Comparison of ENCODE assay signal across 10 mouse cellular contexts in genomic region chr9:63650905-63651304, GRCm38 (mm10). TPM values are rescaled to one million over a fixed set of nuclear protein-coding genes. Genes with fewer than 3 reads are reported as not detected.
DNase-seq lines count a peak whose midpoint lies in the region; ATAC-seq and TF ChIP-seq lines count a peak whose summit lies in the region.
"Had no signal": no experiment of that assay in that cellular context is flagged by ENCODE, and none has a peak within 500 bp of the region (broad histone marks: within the 10 kb centered on the region; RNA-seq: fewer than 3 reads in every experiment).

No protein-coding gene starts in this region.

- peak; percentile 49 for DNase-seq in cerebellum, adult 11 months
- DNase-seq in cerebellum, adult 9-10 months: no peak
- DNase-seq in right cerebral cortex, adult 18-20 months: peak; percentile 43
- DNase-seq in right cerebral cortex, postnatal 14 days: no peak
- no peak for DNase-seq in heart, postnatal 0 days (ENCODE audit: low spot score)
- DNase-seq in frontal cortex, adult 2 months (ENCODE audit: extremely low spot score in 1 of 2, low spot score in 1 of 2): no peak
- DNase-seq in urinary bladder, postnatal 14 days (ENCODE audit: low spot score): no peak

- 81% methylated on average over 14 of the region's 14 CpGs for WGBS in heart, postnatal 0 days
- WGBS in stomach, embryonic 16.5 days: 88% methylated on average over 14 of the region's 14 CpGs

- peaks cover 44% of the 10 kb centered on the region for H3K36me3 ChIP-seq in heart, postnatal 0 days (replicated peaks; ENCODE audit: control insufficient read depth, insufficient read depth, low read length)
- peaks cover 7% of the 10 kb centered on the region; the same call in 1 of the 2 replicates for H3K36me3 ChIP-seq in stomach, embryonic 16.5 days (ENCODE audit: control insufficient read depth, insufficient read depth, low read length)

- TF ChIP-seq CTCF in heart, postnatal 0 days (IDR thresholded peaks at IDR 0.05; ENCODE audit: low read depth): no peak

- no peaks in the 10 kb centered on the region for H3K9me3 ChIP-seq in heart, postnatal 0 days (replicated peaks; ENCODE audit: control insufficient read depth, low read length)
- H3K9me3 ChIP-seq in stomach, embryonic 16.5 days (replicated peaks; ENCODE audit: control insufficient read depth, low read length): no peaks in the 10 kb centered on the region

- H3K27ac ChIP-seq in heart, postnatal 0 days (ENCODE audit: low read depth): peak overlapping the region; percentile 43; the same call in 1 of the 2 replicates
- peak overlapping the region; percentile 58; the same call in 1 of the 2 replicates for H3K27ac ChIP-seq in stomach, embryonic 16.5 days (ENCODE audit: low read length)

- H3K9ac ChIP-seq in heart, postnatal 0 days (replicated peaks; ENCODE audit: low read depth, low read length): no peak overlapping the region
- H3K9ac ChIP-seq in stomach, embryonic 16.5 days (ENCODE audit: low read length): no peak overlapping the region

- no peak for ATAC-seq in heart, postnatal 0 days (ENCODE audit: insufficient read depth, low read depth)
- ATAC-seq in stomach, embryonic 16.5 days (ENCODE audit: insufficient read depth, low FRiP score): no peak

- TF ChIP-seq EP300 in heart, postnatal 0 days (IDR thresholded peaks at IDR 0.05; ENCODE audit: low read depth): no peak

- H3K27me3 ChIP-seq in heart, postnatal 0 days (ENCODE audit: control insufficient read depth, insufficient read depth, low read length): no peaks in the 10 kb centered on the region
- H3K27me3 ChIP-seq in stomach, embryonic 16.5 days (ENCODE audit: control insufficient read depth, insufficient read depth, low read length): no peaks in the 10 kb centered on the region

- H3K4me2 ChIP-seq in heart, postnatal 0 days (ENCODE audit: low read depth, low read length): no peak overlapping the region
- no peak overlapping the region for H3K4me2 ChIP-seq in stomach, embryonic 16.5 days (ENCODE audit: low read depth, low read length)

- H3K4me1 ChIP-seq in heart, postnatal 0 days (ENCODE audit: control insufficient read depth, insufficient read depth): peaks cover 10% of the 10 kb centered on the region
- H3K4me1 ChIP-seq in stomach, embryonic 16.5 days (ENCODE audit: control insufficient read depth, insufficient read depth, low read length): peaks cover 37% of the 10 kb centered on the region

- no peak overlapping the region for H3K4me3 ChIP-seq in heart, postnatal 0 days (ENCODE audit: low read depth, low read length)
- no peak overlapping the region for H3K4me3 ChIP-seq in stomach, embryonic 16.5 days (replicated peaks; ENCODE audit: low read length)

RNA-seq across cellular contexts. Expression of gene Aagab, which starts 48.4 kb away (rescaled TPM):
- total RNA-seq in heart, postnatal 0 days (2014; rRNA removed; ENCODE audit: low replicate concordance): 12.9 and 17.9 TPM in 2 replicates
- 23.3 and 23.5 TPM in 2 replicates for polyA plus RNA-seq in heart, postnatal 0 days (2015; fragmentation: Nextera tagmentation; extraction: Ambion mirVana)
- polyA plus RNA-seq in stomach, embryonic 16.5 days (2015; fragmentation: Nextera tagmentation; extraction: Ambion mirVana): 32.6 and 40.8 TPM in 2 replicates
- polyA plus RNA-seq in frontal cortex, adult 2 months (2012; rRNA removed): 28.7 and 29.9 TPM in 2 replicates

RNA-seq across cellular contexts. Expression of gene Iqch, which starts 48.6 kb away (rescaled TPM):
- total RNA-seq in heart, postnatal 0 days (2014; rRNA removed; ENCODE audit: low replicate concordance): not detected in 2 replicates
- polyA plus RNA-seq in heart, postnatal 0 days (2015; fragmentation: Nextera tagmentation; extraction: Ambion mirVana): 0.03 and 0.04 TPM in 2 replicates
- polyA plus RNA-seq in stomach, embryonic 16.5 days (2015; fragmentation: Nextera tagmentation; extraction: Ambion mirVana): 0.04 and 0.10 TPM in 2 replicates
- 0.04 TPM in 1 of 2 replicates, not detected in the other for polyA plus RNA-seq in frontal cortex, adult 2 months (2012; rRNA removed)
- polyA plus RNA-seq: C2C12; liver, embryonic 16.5 days had no signal

Comparison
In these comparisons a context has a peak if more than half of its experiments do, and no peak if none do; other contexts are left out.
1. DNase-seq: peak in cerebellum, adult 11 months (single experiment) and right cerebral cortex, adult 18-20 months (single experiment); none in cerebellum, adult 9-10 months (single experiment), right cerebral cortex, postnatal 14 days (single experiment), heart, postnatal 0 days (single experiment), frontal cortex, adult 2 months (0 of 2) and urinary bladder, postnatal 14 days (single experiment).